Mouse (Mus musculus): ENCODE data around the gene Grem1. TPM values are rescaled to one million over a fixed set of nuclear protein-coding genes. Genes with fewer than 3 reads are reported as not detected.

The Grem1 gene
- total and polyA plus RNA-seq, 3 experiments: not detected

GRCm38 (mm10) chr2:113757525-113758310 lies 728 bp downstream of the Grem1 start:
- no peaks in the 10 kb centered on the region for H3K36me3 ChIP-seq (replicated peaks in 1 of 2; ENCODE audit: control insufficient read depth in 1 of 2, insufficient read depth in 1 of 2, low read length in 1 of 2)
- TF ChIP-seq CTCF (conservative IDR thresholded peaks at IDR 0.05 in 1 of 2, IDR thresholded peaks at IDR 0.05 in 1 of 2; ENCODE audit: low read depth in 2 of 2, low read length in 2 of 2) (no peak), MAFK (IDR thresholded peaks at IDR 0.05; ENCODE audit: insufficient replicate concordance, low read length) (no peak), IRF4 (IDR thresholded peaks at IDR 0.05; ENCODE audit: low read depth, low read length) (no peak), UBTF (IDR thresholded peaks at IDR 0.05; ENCODE audit: low read depth, low read length) (no peak)
- dilution Hi-C loops (cut with MboI; ENCODE audit: extremely low pct_ligation_motif_present, extremely low pct_unique_long_range_greater_than_20kb, low sequenced_read_pairs): no loop called here
- in situ Hi-C loops (cut with MboI; ENCODE audit: low pct_ligation_motif_present, low pct_unique_long_range_greater_than_20kb, low sequenced_read_pairs): no loop called here
- no peaks in the 10 kb centered on the region for H3K4me1 ChIP-seq (ENCODE audit: control insufficient read depth in 1 of 2, insufficient read depth in 2 of 2)
- no peak overlapping the region for H3K9ac ChIP-seq (ENCODE audit: insufficient read depth, low read depth)
- H3K9me3 ChIP-seq (replicated peaks; ENCODE audit: low read length): no peaks in the 10 kb centered on the region
- no peaks in the 10 kb centered on the region for H3K27me3 ChIP-seq (replicated peaks)
- no peak overlapping the region for H3K4me2 ChIP-seq (ENCODE audit: insufficient read depth, low read depth, poor library complexity, severe bottlenecking)
- DNase-seq (ENCODE audit: extremely low read depth): no peak
- no peak overlapping the region for H3K4me3 ChIP-seq (replicated peaks in 1 of 3; ENCODE audit: low read depth in 2 of 3, low read length in 2 of 3, poor library complexity in 1 of 3)
- no peaks in the 10 kb centered on the region for H3K79me2 ChIP-seq (replicated peaks; ENCODE audit: control insufficient read depth, extremely low read depth, insufficient read depth, poor library complexity, severe bottlenecking)
- no peak overlapping the region for H3K27ac ChIP-seq (ENCODE audit: insufficient read depth, low read depth)

- in situ Hi-C loops (cut with MboI; ENCODE audit: low pct_ligation_motif_present, low pct_unique_long_range_greater_than_20kb, low sequenced_read_pairs) (no loop called here), dilution Hi-C loops (cut with MboI; ENCODE audit: extremely low pct_ligation_motif_present, extremely low pct_unique_long_range_greater_than_20kb, low sequenced_read_pairs) (no loop called here)
- Histone ChIP-seq H3K9ac (ENCODE audit: insufficient read depth, low read depth) (no peak overlapping the region), H3K9me3 (replicated peaks; ENCODE audit: low read length) (no peaks in the 10 kb centered on the region), H3K36me3 (replicated peaks in 1 of 2; ENCODE audit: control insufficient read depth in 1 of 2, insufficient read depth in 1 of 2, low read length in 1 of 2) (no peaks in the 10 kb centered on the region), H3K27me3 (replicated peaks) (no peaks in the 10 kb centered on the region), H3K4me3 (replicated peaks in 1 of 3; ENCODE audit: low read depth in 2 of 3, low read length in 2 of 3, poor library complexity in 1 of 3) (no peak overlapping the region), H3K27ac (ENCODE audit: insufficient read depth, low read depth) (no peak overlapping the region), H3K4me2 (ENCODE audit: insufficient read depth, low read depth, poor library complexity, severe bottlenecking) (no peak overlapping the region), H3K4me1 (ENCODE audit: control insufficient read depth in 1 of 2, insufficient read depth in 2 of 2) (no peaks in the 10 kb centered on the region), H3K79me2 (replicated peaks; ENCODE audit: control insufficient read depth, extremely low read depth, insufficient read depth, poor library complexity, severe bottlenecking) (no peaks in the 10 kb centered on the region)
- TF ChIP-seq MAZ (IDR thresholded peaks at IDR 0.05; ENCODE audit: low read depth, low read length) (no peak), USF2 (conservative IDR thresholded peaks at IDR 0.05; ENCODE audit: low read depth, low read length) (no peak), IRF4 (IDR thresholded peaks at IDR 0.05; ENCODE audit: low read depth, low read length) (no peak), MEF2A (IDR thresholded peaks at IDR 0.05; ENCODE audit: borderline replicate concordance, low read depth, low read length) (no peak), SIN3A (IDR thresholded peaks at IDR 0.05; ENCODE audit: low read length) (no peak), BHLHE40 (IDR thresholded peaks at IDR 0.05; ENCODE audit: low read depth, low read length) (no peak), EP300 (IDR thresholded peaks at IDR 0.05; ENCODE audit: low read length) (no peak), UBTF (IDR thresholded peaks at IDR 0.05; ENCODE audit: low read depth, low read length) (no peak), POLR2AphosphoS2 (IDR thresholded peaks at IDR 0.05; ENCODE audit: low read depth, low read length) (no peak), MAX (IDR thresholded peaks at IDR 0.05; ENCODE audit: low read length) (no peak), JUND (conservative IDR thresholded peaks at IDR 0.05; ENCODE audit: low read depth, low read length) (no peak), HCFC1 (IDR thresholded peaks at IDR 0.05; ENCODE audit: low read depth, low read length) (no peak), MXI1 (IDR thresholded peaks at IDR 0.05; ENCODE audit: low read depth, low read length) (no peak)
- no peak for DNase-seq (ENCODE audit: extremely low read depth)
Observed at GRCm38 (mm10) chr2:113756924-113757524, 1.4 kb downstream of the Grem1 start.
